Mouse (Mus musculus): ENCODE data around the gene Hhip.

Gene Hhip

GRCm38 (mm10) chr8:80057198-80058174 lies at the start of gene Hhip:
TSS of gene Hhip (minus strand) at chr8:80058006.
- DNase-seq (ENCODE audit: low read depth) = no peak

GRCm38 (mm10) chr8:80087021-80087420 lies 29.2 kb upstream of the Hhip start:
- no peak for DNase-seq (ENCODE audit: low read depth)

GRCm38 (mm10) chr8:80058193-80058592 lies 387 bp upstream of the Hhip start:
- no peak for DNase-seq (ENCODE audit: low read depth)

- no peak for DNase-seq (ENCODE audit: low read depth)
Measured at GRCm38 (mm10) chr8:80056331-80057070, 1.3 kb downstream of the Hhip start.

GRCm38 (mm10) chr8:80055777-80056176 lies 2.0 kb downstream of the Hhip start:
- no peak for DNase-seq (ENCODE audit: low read depth)

- DNase-seq (ENCODE audit: low read depth) = no peak
Measured at GRCm38 (mm10) chr8:80055094-80055493, 2.7 kb downstream of the Hhip start.

GRCm38 (mm10) chr8:80054216-80054615 lies 3.6 kb downstream of the Hhip start:
- no peak for DNase-seq (ENCODE audit: low read depth)

- no peak for DNase-seq (ENCODE audit: low read depth)
Measured at GRCm38 (mm10) chr8:80052838-80053237, 5.0 kb downstream of the Hhip start.

GRCm38 (mm10) chr8:80051494-80051893 lies 6.3 kb downstream of the Hhip start:
- DNase-seq (ENCODE audit: low read depth) = no peak

GRCm38 (mm10) chr8:80049256-80050005 lies 8.4 kb downstream of the Hhip start:
- no peak for DNase-seq (ENCODE audit: low read depth)

- no peak for DNase-seq (ENCODE audit: low read depth)
Measured at GRCm38 (mm10) chr8:80048256-80048655, 9.6 kb downstream of the Hhip start.

- DNase-seq (ENCODE audit: low read depth) = no peak
Measured at GRCm38 (mm10) chr8:80037644-80038253, 20.1 kb downstream of the Hhip start.

- DNase-seq (ENCODE audit: low read depth) = no peak
Measured at GRCm38 (mm10) chr8:80032604-80033003, 25.2 kb downstream of the Hhip start.

- no peak for DNase-seq (ENCODE audit: low read depth)
Measured at GRCm38 (mm10) chr8:80031330-80032293, 26.2 kb downstream of the Hhip start.

GRCm38 (mm10) chr8:80029631-80030030 lies 28.2 kb downstream of the Hhip start:
- DNase-seq (ENCODE audit: low read depth) = no peak

GRCm38 (mm10) chr8:80020469-80020868 lies 37.3 kb downstream of the Hhip start:
- DNase-seq (ENCODE audit: low read depth) = no peak

GRCm38 (mm10) chr8:80015818-80016217 lies 42.0 kb downstream of the Hhip start:
- no peak for DNase-seq (ENCODE audit: low read depth)

- DNase-seq (ENCODE audit: low read depth) = no peak
Measured at GRCm38 (mm10) chr8:80004421-80004820, 53.4 kb downstream of the Hhip start.

GRCm38 (mm10) chr8:80002313-80002712 lies 55.5 kb downstream of the Hhip start:
- no peak for DNase-seq (ENCODE audit: low read depth)

GRCm38 (mm10) chr8:79995075-79995474 lies 62.7 kb downstream of the Hhip start:
- peak; percentile 21 for DNase-seq (ENCODE audit: low read depth)

GRCm38 (mm10) chr8:79993507-79993906 lies 64.3 kb downstream of the Hhip start:
- no peak for DNase-seq (ENCODE audit: low read depth)

Data from fibroblast of lung, adult 2 months (primary cell).